Mouse (Mus musculus) T-helper 1 cell (primary cell): Measurements from ENCODE around the gene Zbtb12.
"Not testable (repeated sequence)": the region's sequence is repeated elsewhere in the genome, so short reads cannot be mapped to it uniquely, and the experiment has no call there.

Source experiments
- in situ Hi-C: fragments of 300-600 bp; cut with MboI, MseI; formaldehyde crosslinking; loops from one replicate; pipeline ENCODE4 v1.15.1; 2025; ENCODE audit warnings: high pct_unique_total_duplicates

Zbtb12 gene

GRCm38 (mm10) chr17:34900826-34901225 is 21.5 kb downstream of the Zbtb12 start:
- in situ Hi-C loops: not testable (repeated sequence)

- in situ Hi-C loops: not testable (repeated sequence)
Observed at GRCm38 (mm10) chr17:34901948-34902347, 22.7 kb downstream of the Zbtb12 start.

- in situ Hi-C loops: no loop called here
Observed at GRCm38 (mm10) chr17:34902895-34903294, 23.6 kb downstream of the Zbtb12 start.

- in situ Hi-C loops: loop anchor here (10.0 kb wide), 1 partner anchor 56 kb away; the partner anchor contains the start of genes Nelfe and Skiv2l
Observed at GRCm38 (mm10) chr17:34910982-34911381, 31.7 kb downstream of the Zbtb12 start.

GRCm38 (mm10) chr17:34911945-34912351 is 32.7 kb downstream of the Zbtb12 start:
- in situ Hi-C loops: loop anchor here (10.0 kb wide), 1 partner anchor 57 kb away; the partner anchor contains the start of genes Nelfe and Skiv2l

- in situ Hi-C loops: loop anchor here (10.0 kb wide), 1 partner anchor 59 kb away; the partner anchor contains the start of genes Nelfe and Skiv2l
Observed at GRCm38 (mm10) chr17:34913930-34914665, 34.8 kb downstream of the Zbtb12 start, which contains the start of gene Slc44a4. Slc44a4 (plus strand) TSS chr17:34914466.

- in situ Hi-C loops: loop anchor here (10.0 kb wide), 1 partner anchor 61 kb away; the partner anchor contains the start of genes Nelfe and Skiv2l
Observed at GRCm38 (mm10) chr17:34915410-34915831, 36.1 kb downstream of the Zbtb12 start.

- in situ Hi-C loops: loop anchor here (10.0 kb wide), 1 partner anchor 62 kb away; the partner anchor contains the start of genes Nelfe and Skiv2l
Observed at GRCm38 (mm10) chr17:34916316-34916715, 37.0 kb downstream of the Zbtb12 start.

GRCm38 (mm10) chr17:34917188-34917587 is 37.9 kb downstream of the Zbtb12 start:
- in situ Hi-C loops: loop anchor here (10.0 kb wide), 1 partner anchor 62 kb away; the partner anchor contains the start of genes Nelfe and Skiv2l

GRCm38 (mm10) chr17:34922939-34923338 is 43.7 kb downstream of the Zbtb12 start:
- in situ Hi-C loops: no loop called here

GRCm38 (mm10) chr17:34924258-34924657 is 45.0 kb downstream of the Zbtb12 start:
- in situ Hi-C loops: no loop called here

- in situ Hi-C loops: no loop called here
Observed at GRCm38 (mm10) chr17:34927306-34928019, 48.2 kb downstream of the Zbtb12 start.

GRCm38 (mm10) chr17:34928841-34929240 is 49.6 kb downstream of the Zbtb12 start:
- in situ Hi-C loops: no loop called here

GRCm38 (mm10) chr17:34931061-34931734 is 51.9 kb downstream of the Zbtb12 start, which contains the start of gene Neu1:
Neu1 (plus strand) TSS chr17:34931253.
- in situ Hi-C loops: loop anchor here (10.0 kb wide), 1 partner anchor 296 kb away; no protein-coding TSS in a partner anchor

- in situ Hi-C loops: loop anchor here (10.0 kb wide), 1 partner anchor 297 kb away; no protein-coding TSS in a partner anchor
Observed at GRCm38 (mm10) chr17:34931735-34932098, 52.4 kb downstream of the Zbtb12 start.

GRCm38 (mm10) chr17:34932287-34932686 is 53.0 kb downstream of the Zbtb12 start:
- in situ Hi-C loops: loop anchor here (10.0 kb wide), 1 partner anchor 297 kb away; no protein-coding TSS in a partner anchor

- in situ Hi-C loops: loop anchor here (10.0 kb wide), 1 partner anchor 299 kb away; no protein-coding TSS in a partner anchor
Observed at GRCm38 (mm10) chr17:34934031-34934430, 54.7 kb downstream of the Zbtb12 start.

- in situ Hi-C loops: loop anchor here (10.0 kb wide), 1 partner anchor 300 kb away; no protein-coding TSS in a partner anchor
Observed at GRCm38 (mm10) chr17:34934830-34935229, 55.5 kb downstream of the Zbtb12 start.

GRCm38 (mm10) chr17:34937960-34938505 is 58.8 kb downstream of the Zbtb12 start:
- in situ Hi-C loops: loop anchor here (10.0 kb wide), 1 partner anchor 303 kb away; no protein-coding TSS in a partner anchor

- in situ Hi-C loops: no loop called here
Observed at GRCm38 (mm10) chr17:34941344-34942041, 62.2 kb downstream of the Zbtb12 start.
